Mouse (Mus musculus): ENCODE measurements around the gene Arl13b. TPM values are rescaled to one million over a fixed set of nuclear protein-coding genes. Genes with fewer than 3 reads are reported as not detected.

The Arl13b gene
- polyA plus RNA-seq, 1 experiment from 2014 or later: 15.9 TPM

- no peak overlapping the region for H3K27ac ChIP-seq (ENCODE audit: low read length)
- no peaks in the 10 kb centered on the region for H3K4me1 ChIP-seq (ENCODE audit: control insufficient read depth, insufficient read depth, low read length)
- no peak overlapping the region for H3K4me3 ChIP-seq (replicated peaks; ENCODE audit: low read length)
- 88% methylated on average over 6 of the region's 6 CpGs for WGBS
- H3K9me3 ChIP-seq (replicated peaks; ENCODE audit: control insufficient read depth, low read length): no peaks in the 10 kb centered on the region
- ATAC-seq (ENCODE audit: insufficient read depth, low FRiP score): no peak
- H3K9ac ChIP-seq (ENCODE audit: low read length): no peak overlapping the region
- no peaks in the 10 kb centered on the region for H3K27me3 ChIP-seq (ENCODE audit: control insufficient read depth, insufficient read depth, low read length)
- H3K36me3 ChIP-seq (ENCODE audit: control insufficient read depth, insufficient read depth, low read length): peaks cover 4% of the 10 kb centered on the region; the same call in 1 of the 2 replicates
- H3K4me2 ChIP-seq (ENCODE audit: low read depth, low read length): no peak overlapping the region
These were observed 91.5 kb downstream of the Arl13b start for GRCm38 (mm10) chr16:62755307-62755706.

- Histone ChIP-seq H3K9me3 (replicated peaks; ENCODE audit: control insufficient read depth, low read length) (no peaks in the 10 kb centered on the region), H3K4me3 (replicated peaks; ENCODE audit: low read length) (no peak overlapping the region), H3K36me3 (ENCODE audit: control insufficient read depth, insufficient read depth, low read length) (peaks cover 4% of the 10 kb centered on the region; the same call in 1 of the 2 replicates), H3K4me1 (ENCODE audit: control insufficient read depth, insufficient read depth, low read length) (no peaks in the 10 kb centered on the region), H3K27me3 (ENCODE audit: control insufficient read depth, insufficient read depth, low read length) (no peaks in the 10 kb centered on the region), H3K4me2 (ENCODE audit: low read depth, low read length) (no peak overlapping the region), H3K27ac (ENCODE audit: low read length) (no peak overlapping the region), H3K9ac (ENCODE audit: low read length) (no peak overlapping the region)
- WGBS: 67% methylated on average over 1 of the region's 1 CpGs
- no peak for ATAC-seq (ENCODE audit: insufficient read depth, low FRiP score)
These were observed 93.2 kb downstream of the Arl13b start for GRCm38 (mm10) chr16:62753597-62753996.

- no peaks in the 10 kb centered on the region for H3K27me3 ChIP-seq (ENCODE audit: control insufficient read depth, insufficient read depth, low read length)
- 86% methylated on average over 4 of the region's 4 CpGs for WGBS
- no peak for ATAC-seq (ENCODE audit: insufficient read depth, low FRiP score)
- no peaks in the 10 kb centered on the region for H3K9me3 ChIP-seq (replicated peaks; ENCODE audit: control insufficient read depth, low read length)
- H3K9ac ChIP-seq (ENCODE audit: low read length): no peak overlapping the region
- H3K4me1 ChIP-seq (ENCODE audit: control insufficient read depth, insufficient read depth, low read length): no peaks in the 10 kb centered on the region
- H3K4me3 ChIP-seq (replicated peaks; ENCODE audit: low read length): no peak overlapping the region
- no peak overlapping the region for H3K4me2 ChIP-seq (ENCODE audit: low read depth, low read length)
- no peak overlapping the region for H3K27ac ChIP-seq (ENCODE audit: low read length)
- no peaks in the 10 kb centered on the region for H3K36me3 ChIP-seq (ENCODE audit: control insufficient read depth, insufficient read depth, low read length)
These were observed 93.8 kb downstream of the Arl13b start for GRCm38 (mm10) chr16:62753079-62753478.

GRCm38 (mm10) chr16:62745875-62746274 is 101.0 kb downstream of the Arl13b start:
- Histone ChIP-seq H3K4me3 (replicated peaks; ENCODE audit: low read length) (no peak overlapping the region), H3K27me3 (ENCODE audit: control insufficient read depth, insufficient read depth, low read length) (no peaks in the 10 kb centered on the region), H3K4me2 (ENCODE audit: low read depth, low read length) (no peak overlapping the region), H3K36me3 (ENCODE audit: control insufficient read depth, insufficient read depth, low read length) (no peaks in the 10 kb centered on the region), H3K4me1 (ENCODE audit: control insufficient read depth, insufficient read depth, low read length) (no peaks in the 10 kb centered on the region), H3K9ac (ENCODE audit: low read length) (no peak overlapping the region), H3K9me3 (replicated peaks; ENCODE audit: control insufficient read depth, low read length) (no peaks in the 10 kb centered on the region), H3K27ac (ENCODE audit: low read length) (no peak overlapping the region)
- no peak for ATAC-seq (ENCODE audit: insufficient read depth, low FRiP score)
- 63% methylated on average over 2 of the region's 2 CpGs for WGBS

Small RNA genes within 50 kb of the gene (microRNA-seq; reads per million reads assigned to microRNA genes)
- not detected for gene Gm25986

Other genes with a start within 250 kb of the Arl13b start
- 8.6 and 9.4 TPM in 2 replicates for gene Nsun3, start 60.2 kb downstream of the Arl13b start, polyA plus RNA-seq (2015; fragmentation: Nextera tagmentation; extraction: Ambion mirVana)
- 7.3 and 8.4 TPM in 2 replicates for gene Stx19, start 32.4 kb downstream of the Arl13b start, polyA plus RNA-seq (2015; fragmentation: Nextera tagmentation; extraction: Ambion mirVana)
- gene Pros1, start 7.3 kb upstream of the Arl13b start, polyA plus RNA-seq (2015; fragmentation: Nextera tagmentation; extraction: Ambion mirVana): 42.8 and 43.9 TPM in 2 replicates